Mouse (Mus musculus) CD4-positive, CD25-positive, alpha-beta regulatory T cell, adult 4 months (primary cell): ENCODE measurements around the gene Spert. TPM values are rescaled to one million over a fixed set of nuclear protein-coding genes. Genes with fewer than 3 reads are reported as not detected.

Source experiments
- polyA plus RNA-seq, 2 experiments: library from polyadenylated mRNA; unstranded; fragments of 100-300 nt; shearing (Covaris generic); gene quantifications; one replicate each; pipeline ENCODE4 v1.2.1; 2017

The Spert gene
- polyA plus RNA-seq, 2 experiments from 2014 or later = not detected

Other genes starting within 250 kb of the Spert start
- under 1 TPM in 1 of 2 experiments, not detected in 1; 0.47 TPM for gene Siah3, start 137.1 kb downstream of the Spert start, polyA plus RNA-seq
- gene Erich6b, start 49.1 kb upstream of the Spert start, polyA plus RNA-seq = not detected
- 10 to 100 TPM in 1 of 2 experiments, 1 to 10 TPM in 1; 9.4 to 11.3 TPM for gene Cog3, start 161.4 kb upstream of the Spert start, polyA plus RNA-seq
- gene Slc25a30, start 193.9 kb upstream of the Spert start, polyA plus RNA-seq = 10 to 100 TPM; 20.6 to 24.5 TPM